Mouse (Mus musculus) lung, postnatal 0 days (tissue): ENCODE measurements around the gene Gpha2.

Source experiments
- CTCF ChIP-seq: IDR thresholded peaks from 2 replicates; pipeline ENCODE4 v1.5.1; 2016; ENCODE audit warnings: antibody characterized with exemption, mild to moderate bottlenecking
- EP300 ChIP-seq: IDR thresholded peaks from 2 replicates; pipeline ENCODE4 v1.6.1; 2016; ENCODE audit warnings: antibody characterized with exemption, mild to moderate bottlenecking, control low read depth

GRCm38 (mm10) chr19:6264200-6264599, 38.0 kb downstream of the Gpha2 start:
- TF ChIP-seq EP300 (no peak), CTCF (no peak)
